Mouse (Mus musculus) heart, postnatal 0 days (tissue): Measurements from ENCODE around the gene Thoc2. TPM values are rescaled to one million over a fixed set of nuclear protein-coding genes. Genes with fewer than 3 reads are reported as not detected.
"Not testable (repeated sequence)": the region's sequence is repeated elsewhere in the genome, so short reads cannot be mapped to it uniquely, and the experiment has no call there.

Source experiments
- ATAC-seq: fragments of 200-750 bp; cut with Nextera tagmentation; 2 replicates; pipeline ENCODE4 v1.8.0; 2017; ENCODE audit warnings: low read depth, moderate number of reproducible peaks, moderate library complexity; ENCODE audit not compliant: insufficient read depth
- DNase-seq: peaks from one replicate; pipeline ENCODE4 v3.0.0-alpha.2; 2016; ENCODE audit warnings: low spot score
- H3K27ac ChIP-seq: fragments of 300-500 bp; sonication (generic); 2 replicates; pipeline ENCODE4 v1.5.1; 2014; ENCODE audit warnings: low read depth, mild to moderate bottlenecking
- H3K27me3 ChIP-seq: fragments of 300-500 bp; sonication (generic); 2 replicates; pipeline ENCODE4 v1.6.1; 2014; ENCODE audit warnings: low read length, mixed read lengths; ENCODE audit not compliant: control insufficient read depth, insufficient read depth
- H3K36me3 ChIP-seq: fragments of 300-500 bp; sonication (generic); replicated peaks from 2 replicates; pipeline ENCODE4 v1.6.1; 2014; ENCODE audit warnings: low read length, mixed read lengths; ENCODE audit not compliant: control insufficient read depth, insufficient read depth
- H3K4me1 ChIP-seq: fragments of 300-500 bp; sonication (generic); 2 replicates; pipeline ENCODE4 v1.6.1; 2014; ENCODE audit warnings: antibody characterized with exemption; ENCODE audit not compliant: control insufficient read depth, insufficient read depth
- H3K4me2 ChIP-seq: fragments of 300-500 bp; sonication (generic); 2 replicates; pipeline ENCODE4 v1.6.1; 2014; ENCODE audit warnings: low read depth, mild to moderate bottlenecking, low read length, moderate library complexity
- H3K4me3 ChIP-seq: fragments of 300-500 bp; sonication (generic); 2 replicates; pipeline ENCODE4 v1.5.1; 2014; ENCODE audit warnings: low read depth, low read length
- H3K9ac ChIP-seq: fragments of 300-500 bp; sonication (generic); replicated peaks from 2 replicates; pipeline ENCODE4 v1.6.1; 2014; ENCODE audit warnings: low read depth, low read length, mixed read lengths
- H3K9me3 ChIP-seq: fragments of 300-500 bp; sonication (generic); replicated peaks from 2 replicates; pipeline ENCODE4 v1.6.1; 2016; ENCODE audit warnings: low read length; ENCODE audit not compliant: control insufficient read depth
- CTCF ChIP-seq: IDR thresholded peaks from 2 replicates; pipeline ENCODE4 v1.5.1; 2016; ENCODE audit warnings: antibody characterized with exemption, control low read depth, low read depth
- EP300 ChIP-seq: IDR thresholded peaks from 2 replicates; pipeline ENCODE4 v1.6.1; 2016; ENCODE audit warnings: antibody characterized with exemption, low read depth
- WGBS: fragments of 180-500 bp; shearing (Covaris S2); extraction: QIAGEN DNeasy Blood & Tissue Kit; methylation state at CpG from one replicate; pipeline ENCODE4 v1.1.7; 2014; 5-methylcytosine and 5-hydroxymethylcytosine counted together
- polyA plus RNA-seq: library from polyadenylated mRNA; unstranded; fragments of >200 nt; fragmentation: Nextera tagmentation; extraction: Ambion mirVana; gene quantifications from 2 replicates; pipeline ENCODE4 v1.2.1, GENCODE M21; 2015
- total RNA-seq: library from RNA; depleted of rRNA; stranded (reverse); fragments of >200 nt; gene quantifications from 2 replicates; pipeline ENCODE4 v1.2.3, GENCODE M21; 2014; ENCODE audit warnings: low replicate concordance; rRNA removed

Thoc2 gene
- total RNA-seq (28.6 and 70.3 TPM in 2 replicates), polyA plus RNA-seq (36.9 and 38.8 TPM in 2 replicates)

DNA sequence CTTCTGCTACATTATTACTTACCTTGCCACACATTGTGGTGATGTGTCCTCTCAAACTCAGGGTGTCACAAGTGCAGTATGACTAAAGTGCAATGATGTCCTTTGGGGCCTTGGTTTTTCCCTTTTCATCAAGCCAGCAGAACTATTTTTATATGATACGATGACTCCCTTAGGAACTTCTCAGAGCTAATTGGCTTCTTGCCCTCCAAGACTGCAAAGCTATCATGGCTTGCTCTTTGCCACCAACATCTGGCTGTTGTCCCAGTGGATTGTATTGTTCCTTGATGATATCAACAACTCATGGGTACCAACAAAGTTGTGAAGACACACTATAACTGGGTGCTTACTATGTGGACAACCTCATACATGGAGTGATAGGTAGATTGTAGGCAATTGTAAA, at the start of gene Thoc2:
Gene Thoc2, minus strand, starts transcription at position 101 of the 400 bp plus-strand sequence.
- TF ChIP-seq EP300 (no peak), CTCF (no peak)

DNA sequence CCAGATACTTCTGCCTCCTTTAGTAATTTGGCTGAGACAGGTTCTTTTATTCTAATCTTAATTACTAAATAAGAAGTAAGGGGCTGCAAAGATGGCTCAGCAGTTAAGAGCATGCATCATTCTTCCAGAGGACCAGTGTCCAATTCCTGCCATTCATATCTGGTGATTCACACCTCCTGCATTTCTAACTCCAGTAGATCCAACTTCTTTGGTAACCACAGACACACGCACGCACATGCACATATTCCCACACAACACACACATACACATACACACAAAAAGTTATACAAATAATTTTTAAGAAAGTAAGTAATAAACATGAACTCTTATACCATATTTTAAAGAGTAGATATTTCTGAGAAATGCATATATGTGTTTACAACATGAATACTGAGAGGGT, 49.6 kb upstream of the Thoc2 start:
- no peak overlapping the region for H3K9ac ChIP-seq
- no peak for TF ChIP-seq EP300
- no peak for TF ChIP-seq CTCF
- WGBS = 74% methylated on average over 2 of the region's 2 CpGs
- no peaks in the 10 kb centered on the region for H3K4me1 ChIP-seq
- H3K9me3 ChIP-seq = no peaks in the 10 kb centered on the region
- H3K36me3 ChIP-seq = no peaks in the 10 kb centered on the region
- DNase-seq (no peak), ATAC-seq (no peak)
- no peak overlapping the region for H3K4me2 ChIP-seq
- H3K4me3 ChIP-seq = no peak overlapping the region
- no peaks in the 10 kb centered on the region for H3K27me3 ChIP-seq
- H3K27ac ChIP-seq = no peak overlapping the region

More for the DNA sequence above, at the start of gene Thoc2:
- Histone ChIP-seq H3K9ac (no peak within 1 kb of the TSS), H3K9me3 (no peaks in the 10 kb centered on the region), H3K27me3 (no peaks in the 10 kb centered on the region), H3K4me3 (no peak within 1 kb of the TSS), H3K4me2 (no peak within 1 kb of the TSS), H3K27ac (no peak within 1 kb of the TSS), H3K4me1 (no peaks in the 10 kb centered on the region), H3K36me3 (no peaks in the 10 kb centered on the region)
- WGBS = 32% methylated on average over 1 of the region's 1 CpGs
- no peak for ATAC-seq
- no peak for DNase-seq

DNA sequence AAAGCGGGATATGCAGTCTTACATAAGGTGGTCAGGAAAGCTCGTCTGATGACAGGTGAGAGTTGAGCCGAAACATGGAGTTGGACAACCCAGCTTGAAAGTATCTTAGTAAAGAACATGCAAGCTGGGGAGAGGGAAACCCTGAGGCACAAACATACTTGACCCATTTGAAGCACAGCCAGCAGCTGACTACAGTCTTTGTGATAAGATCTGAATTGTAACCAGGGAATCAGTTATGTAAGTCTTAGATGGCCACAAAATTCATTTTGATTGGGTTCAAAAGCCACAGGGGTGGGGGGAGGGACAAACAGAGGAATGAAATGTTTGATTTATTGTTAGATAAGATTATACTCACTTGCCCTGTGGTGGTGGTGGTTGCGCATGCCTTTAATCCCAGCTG, 48.9 kb upstream of the Thoc2 start:
- TF ChIP-seq CTCF (no peak), EP300 (no peak)
- 76% methylated on average over 4 of the region's 4 CpGs for WGBS
- no peak for ATAC-seq

DNA sequence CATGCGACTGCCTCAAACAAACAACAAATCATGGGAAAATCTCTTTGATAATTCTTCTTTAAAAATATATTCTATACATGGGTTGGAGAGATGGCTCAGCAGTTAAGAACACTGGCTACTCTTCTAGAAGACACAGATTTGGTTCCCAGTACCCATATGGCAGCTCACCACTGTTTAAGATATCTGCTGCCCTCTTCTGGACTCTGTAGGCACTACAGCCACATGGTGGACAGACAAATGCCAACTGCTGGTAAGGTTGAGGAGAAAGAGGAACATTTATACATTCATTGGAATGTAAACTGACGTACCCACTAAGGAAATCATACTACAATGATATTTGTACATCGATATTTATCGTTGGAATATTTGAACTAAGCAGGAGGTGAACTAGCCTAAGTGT, 36.7 kb upstream of the Thoc2 start:
- no peak overlapping the region for H3K9ac ChIP-seq
- ATAC-seq (no peak), DNase-seq (no peak)
- WGBS = 65% methylated on average over 4 of the region's 4 CpGs
- H3K36me3 ChIP-seq = no peaks in the 10 kb centered on the region
- TF ChIP-seq CTCF (no peak), EP300 (no peak)
- H3K4me3 ChIP-seq = no peak overlapping the region
- H3K4me2 ChIP-seq = no peak overlapping the region
- H3K27ac ChIP-seq = no peak overlapping the region
- no peaks in the 10 kb centered on the region for H3K27me3 ChIP-seq
- H3K4me1 ChIP-seq = no peaks in the 10 kb centered on the region
- no peaks in the 10 kb centered on the region for H3K9me3 ChIP-seq

More for the DNA sequence above, 48.9 kb upstream of the Thoc2 start:
- Histone ChIP-seq H3K9ac (no peak overlapping the region), H3K27me3 (no peaks in the 10 kb centered on the region), H3K4me1 (no peaks in the 10 kb centered on the region), H3K9me3 (no peaks in the 10 kb centered on the region), H3K27ac (no peak overlapping the region), H3K36me3 (no peaks in the 10 kb centered on the region), H3K4me2 (no peak overlapping the region), H3K4me3 (no peak overlapping the region)
- no peak for DNase-seq

DNA sequence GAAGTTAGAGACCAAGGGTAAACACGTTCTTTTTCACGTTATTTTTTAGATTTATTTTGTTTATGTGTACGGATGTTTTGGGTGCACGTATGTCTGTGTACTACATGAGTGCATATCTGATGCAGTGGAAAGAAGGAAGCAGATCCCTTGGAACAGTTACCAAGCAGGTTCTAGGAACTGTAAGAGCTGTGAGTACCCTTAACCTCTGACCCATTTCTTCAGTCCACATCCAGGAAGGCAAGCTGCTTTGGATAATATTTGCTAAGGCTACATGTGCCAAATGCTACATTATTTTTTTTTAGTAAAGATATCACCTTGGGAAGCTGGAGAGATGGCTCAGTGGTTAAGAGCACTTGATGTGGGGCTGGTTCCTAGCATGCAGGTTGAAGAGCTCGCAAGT, 21.4 kb upstream of the Thoc2 start:
- Histone ChIP-seq H3K4me1 (no peaks in the 10 kb centered on the region), H3K9me3 (no peaks in the 10 kb centered on the region), H3K9ac (no peak overlapping the region), H3K27me3 (no peaks in the 10 kb centered on the region), H3K27ac (no peak overlapping the region), H3K36me3 (no peaks in the 10 kb centered on the region), H3K4me2 (no peak overlapping the region), H3K4me3 (no peak overlapping the region)
- 77% methylated on average over 5 of the region's 5 CpGs for WGBS
- DNase-seq = no peak
- TF ChIP-seq CTCF = no peak
- TF ChIP-seq EP300 = no peak
- ATAC-seq = no peak

DNA sequence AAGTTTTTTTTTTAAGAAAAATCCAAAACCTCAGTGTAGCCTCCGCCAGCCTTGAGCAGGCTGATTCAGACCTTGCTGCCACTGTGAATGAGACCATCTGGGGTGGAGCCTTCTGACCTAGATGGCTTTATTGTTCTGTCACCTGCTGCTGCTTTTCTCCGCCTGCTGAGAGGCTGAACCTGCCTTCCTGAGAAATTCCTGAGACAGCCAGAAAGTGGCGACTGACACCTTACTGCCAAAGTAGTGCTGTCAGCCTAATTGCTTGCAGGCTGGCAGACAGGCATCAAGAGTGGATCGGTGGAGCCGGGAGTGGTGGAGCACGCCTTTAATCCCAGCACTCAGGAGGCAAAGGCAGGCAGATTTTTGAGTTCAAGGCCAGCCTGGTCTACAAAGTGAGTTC, 11.3 kb upstream of the Thoc2 start:
- DNase-seq, ATAC-seq, H3K9ac ChIP-seq, H3K4me2 ChIP-seq, H3K9me3 ChIP-seq, H3K27me3 ChIP-seq, H3K36me3 ChIP-seq, H3K27ac ChIP-seq, H3K4me3 ChIP-seq, H3K4me1 ChIP-seq: not testable (repeated sequence)
- WGBS = 55% methylated on average over 6 of the region's 6 CpGs
